Mouse (Mus musculus) embryo, embryonic 10.5 days (tissue): ENCODE results near the gene Itga8.

Source experiments
- DNase-seq: peaks from one replicate; pipeline ENCODE4 v3.0.0-alpha.2; 2015; ENCODE audit warnings: low spot score

Itga8 gene

DNA sequence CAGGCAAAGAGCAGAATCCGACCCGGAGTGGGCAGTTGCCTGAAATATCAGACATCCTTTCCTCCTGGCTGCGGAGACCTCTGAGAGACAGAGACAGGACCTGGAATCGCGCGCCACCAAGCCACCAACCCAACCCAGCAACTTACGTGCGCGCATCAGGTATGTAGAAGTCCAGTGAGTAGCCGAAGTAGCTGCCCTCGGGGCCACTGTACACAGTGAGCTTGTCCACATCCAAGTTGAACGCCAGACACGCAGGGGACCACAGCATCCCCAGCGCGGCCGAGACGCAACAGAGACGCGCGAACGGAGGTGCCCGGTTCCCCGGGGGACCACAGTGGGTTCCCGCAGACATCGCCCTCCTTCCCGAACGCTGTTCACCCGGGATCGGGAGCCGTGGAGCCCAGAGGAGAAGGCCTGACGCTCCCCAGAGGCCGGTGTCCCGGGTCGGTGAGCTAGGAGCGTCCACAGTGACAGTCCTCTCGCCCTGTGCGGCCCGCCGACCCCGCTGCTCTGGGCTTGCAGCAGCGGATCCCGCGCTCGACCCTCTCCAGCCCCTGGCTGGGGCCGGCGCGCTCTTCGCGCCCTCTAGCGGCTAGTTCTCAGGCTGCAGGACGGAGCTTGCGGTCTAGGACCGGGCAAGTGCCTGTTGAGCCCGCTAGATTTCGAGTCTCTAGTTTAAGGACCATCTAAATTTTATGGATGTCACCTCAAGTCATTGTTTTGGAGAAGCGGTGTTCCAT lies at the start of gene Itga8:
Itga8 (minus strand) TSS at position 492 of the 740 bp plus-strand sequence.
- peak; percentile 91 for DNase-seq

DNA sequence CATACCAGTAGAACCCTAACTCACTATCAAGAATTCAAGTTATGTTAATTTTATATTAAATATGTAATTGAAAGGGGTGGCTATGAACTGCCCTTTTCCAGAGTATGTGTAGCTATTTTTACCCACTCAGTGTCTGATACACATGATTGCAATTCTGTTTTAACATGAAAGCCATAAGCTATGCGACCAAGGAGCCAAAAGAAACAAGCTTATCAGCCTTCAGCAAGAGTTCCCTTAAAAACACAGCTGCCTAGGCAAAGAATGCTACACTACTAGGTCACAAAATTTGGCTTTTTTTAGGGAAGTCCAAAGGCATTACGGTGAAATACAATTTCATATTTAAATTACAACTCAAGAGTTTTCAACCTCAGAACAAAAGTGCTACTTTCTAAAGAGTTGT lies 47.2 kb upstream of the Itga8 start:
- DNase-seq, result no peak

DNA sequence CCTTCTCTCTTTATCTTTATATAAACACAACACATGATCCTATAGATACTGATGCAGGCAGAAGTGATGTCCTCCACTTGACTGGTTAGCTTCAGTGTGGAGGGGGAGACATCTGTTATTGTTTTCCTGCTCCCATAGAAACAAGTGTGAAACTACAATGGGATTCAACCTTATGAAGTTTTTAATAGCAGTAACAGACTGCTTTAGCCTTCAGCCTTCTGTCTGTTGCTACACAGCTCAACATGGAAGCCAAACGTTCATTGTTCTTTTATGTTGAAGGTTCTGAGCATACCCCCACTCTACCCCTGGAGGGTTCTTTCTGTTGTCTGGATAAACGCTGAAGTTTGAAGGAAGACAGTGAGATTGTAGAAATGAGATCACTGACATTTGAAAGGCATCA lies 30.2 kb upstream of the Itga8 start:
- DNase-seq, result no peak

DNA sequence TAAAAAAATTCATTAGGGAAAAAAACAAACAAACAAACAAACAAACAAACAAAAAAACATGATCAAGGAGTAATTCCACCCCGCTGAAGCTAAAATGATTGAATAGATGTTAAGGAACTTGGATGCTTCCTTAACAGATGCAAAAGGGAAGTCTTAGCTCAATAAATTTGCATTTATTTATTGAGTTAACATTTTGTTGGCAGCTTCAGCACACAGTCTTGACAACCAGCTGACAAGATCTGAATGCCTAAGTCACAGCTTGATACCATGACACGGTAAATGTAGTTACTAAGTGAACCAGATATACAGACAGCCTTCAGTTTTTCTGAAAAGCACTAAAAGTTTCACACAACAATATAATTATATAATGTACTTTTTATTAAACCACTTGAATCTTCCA lies 27.9 kb upstream of the Itga8 start:
- no peak for DNase-seq

DNA sequence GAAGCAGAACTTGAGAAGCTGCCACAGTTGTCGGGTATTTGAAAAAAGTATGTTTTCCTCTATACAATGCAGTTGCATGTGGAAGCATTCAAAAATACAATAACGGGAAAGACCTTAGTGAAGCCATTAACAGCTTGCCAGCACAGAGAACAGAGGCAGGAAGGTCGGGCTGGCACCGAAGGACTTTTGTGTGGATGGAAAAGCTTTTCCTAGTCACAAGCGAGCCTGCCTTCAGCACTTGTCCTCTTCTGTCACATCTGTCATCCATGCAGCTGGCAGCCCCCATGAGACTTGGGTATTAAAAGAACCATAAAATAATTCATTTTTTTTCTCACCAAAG lies 27.3 kb upstream of the Itga8 start:
- peak; percentile 7 for DNase-seq

DNA sequence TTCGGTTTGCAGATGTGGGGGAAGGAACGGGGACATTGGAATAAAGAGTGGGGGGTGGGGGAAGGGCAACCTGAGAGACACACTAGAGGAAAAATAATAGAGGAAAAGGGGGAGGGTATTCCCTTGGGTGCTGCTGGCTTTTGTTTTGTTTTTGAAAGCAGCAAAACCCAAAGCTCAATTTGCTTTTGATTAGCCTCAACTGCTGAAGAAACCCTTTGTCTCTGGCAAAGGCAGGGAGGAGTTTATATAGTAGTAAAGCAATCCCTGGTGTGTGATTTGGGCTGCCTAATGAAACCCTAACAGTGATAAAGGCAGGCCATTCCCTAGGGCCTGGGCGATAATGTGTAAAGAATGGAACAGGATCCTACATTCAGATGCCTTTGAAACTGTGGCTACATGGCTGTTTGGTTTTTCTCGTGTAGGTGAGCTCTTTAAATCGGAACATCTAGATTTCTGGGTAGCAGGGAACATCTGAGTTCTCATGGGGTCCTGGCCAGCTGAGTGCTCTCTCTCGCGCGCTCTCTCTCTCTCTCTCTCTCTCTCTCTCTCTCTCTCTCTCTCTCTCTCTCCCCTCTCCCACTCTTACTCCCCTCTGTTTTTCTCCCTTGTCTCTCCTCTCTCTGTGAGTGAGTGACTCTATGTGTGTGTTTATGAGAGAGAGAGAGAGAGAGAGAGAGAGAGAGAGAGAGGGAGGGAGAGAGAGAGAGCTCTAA lies 26.8 kb upstream of the Itga8 start:
- DNase-seq, result peak; percentile 64

DNA sequence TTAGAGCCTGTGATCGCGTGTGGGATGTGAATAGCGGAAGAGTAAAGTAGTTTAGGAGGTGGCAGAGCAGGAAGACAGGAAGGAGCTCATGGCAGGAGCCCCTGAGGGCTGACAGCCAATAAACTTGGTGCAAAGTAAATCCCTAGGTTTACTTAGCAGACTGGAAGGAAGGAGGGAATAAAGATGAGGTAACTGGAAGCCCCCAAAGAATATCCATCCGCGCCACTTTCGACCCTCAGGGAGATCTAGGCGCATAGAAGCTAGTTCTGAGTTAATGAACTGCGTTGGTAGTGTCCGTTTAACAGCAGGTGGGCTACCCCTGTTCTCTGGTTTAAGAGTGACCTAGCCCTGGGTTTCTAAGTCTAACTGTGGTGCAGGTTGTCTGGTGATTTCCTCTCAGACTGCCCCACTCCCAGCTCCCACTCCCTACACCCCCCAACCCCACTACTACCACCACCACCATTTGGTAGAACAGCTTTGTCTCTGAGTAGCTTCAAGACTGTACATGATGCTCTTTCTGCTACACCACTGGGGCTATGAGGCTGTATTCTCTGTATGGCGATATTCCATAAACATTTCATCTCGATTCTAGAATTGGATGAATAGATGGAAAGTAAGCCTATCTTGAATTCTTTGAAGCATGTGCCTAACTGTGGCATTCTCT lies 26.1 kb upstream of the Itga8 start:
- peak; percentile 50 for DNase-seq

DNA sequence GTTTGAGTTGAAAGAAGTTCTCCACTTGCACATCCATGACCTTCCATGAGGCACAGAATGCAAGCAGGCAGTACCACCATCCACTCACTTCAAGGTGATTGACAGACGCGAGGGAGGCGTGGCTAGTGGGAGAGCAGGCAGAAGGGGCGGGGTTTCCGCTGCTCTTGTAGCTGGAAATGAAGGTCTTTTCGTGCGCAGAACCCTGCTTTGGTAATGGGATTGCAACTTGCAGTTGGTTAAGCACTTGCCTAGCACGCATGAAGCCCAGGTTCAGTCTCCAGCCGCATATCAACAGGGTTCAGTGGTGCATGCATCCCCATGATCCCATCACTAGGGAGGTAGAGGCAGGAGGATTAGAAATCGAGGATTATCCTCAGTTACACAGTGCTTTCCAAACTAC lies 25.5 kb upstream of the Itga8 start:
- peak; percentile 85 for DNase-seq

DNA sequence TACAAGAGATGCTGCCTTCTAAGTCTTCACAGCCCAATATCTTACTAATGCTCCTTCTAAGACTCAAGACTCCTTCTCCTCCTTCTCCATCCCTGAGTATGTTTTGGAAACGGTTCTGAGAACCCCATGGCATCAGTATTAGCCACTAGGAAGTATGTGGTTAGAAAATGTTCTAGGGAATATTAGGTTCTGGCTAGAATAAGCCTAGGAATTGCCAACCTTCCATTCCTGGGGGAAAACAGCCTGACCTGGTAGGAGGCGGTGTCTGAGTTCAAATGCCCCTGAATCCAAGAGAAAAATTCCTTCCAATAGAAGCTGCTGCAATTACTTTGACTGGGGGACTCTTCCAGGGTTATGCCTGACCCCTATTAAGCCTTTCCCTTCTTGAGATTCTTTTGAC lies 24.1 kb upstream of the Itga8 start:
- DNase-seq, result no peak

DNA sequence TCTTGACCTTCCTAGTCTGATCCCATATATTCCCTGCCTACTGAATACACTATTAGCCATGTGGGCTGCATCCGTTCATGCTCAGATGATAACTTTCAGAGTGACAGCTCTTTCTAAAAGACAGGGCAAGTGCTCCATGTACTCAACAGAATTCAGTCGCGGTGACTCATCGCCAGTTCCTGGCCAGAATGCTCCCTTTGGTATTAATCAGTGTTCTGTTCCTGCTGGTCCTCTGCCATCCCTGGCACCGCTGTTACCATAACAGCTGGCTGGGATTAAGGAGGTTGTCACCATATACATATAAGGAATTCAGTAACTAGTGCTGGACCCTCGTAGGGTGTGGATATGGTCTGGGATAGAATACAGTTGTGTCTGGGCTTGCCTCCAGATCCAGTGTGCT lies 23.7 kb upstream of the Itga8 start:
- DNase-seq, result no peak

DNA sequence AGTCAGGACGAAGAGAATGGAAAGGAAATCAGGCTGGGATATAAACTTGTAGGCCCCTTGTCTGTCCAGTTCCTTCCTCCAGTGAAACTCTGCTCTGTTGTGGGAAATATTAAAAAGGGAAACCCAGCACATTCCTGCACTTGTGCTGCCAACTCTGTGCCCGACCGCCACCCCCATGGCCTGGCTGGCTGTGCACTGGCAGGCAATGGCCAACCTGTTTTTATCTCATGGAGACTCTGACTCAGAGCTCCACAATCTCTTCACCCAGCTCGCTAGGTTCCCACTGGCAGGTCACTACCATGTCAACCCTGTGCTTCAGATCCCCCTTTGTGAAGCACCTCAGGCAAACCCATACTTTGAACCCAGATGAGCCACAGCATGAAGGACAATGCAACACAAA lies 19.2 kb upstream of the Itga8 start:
- no peak for DNase-seq

DNA sequence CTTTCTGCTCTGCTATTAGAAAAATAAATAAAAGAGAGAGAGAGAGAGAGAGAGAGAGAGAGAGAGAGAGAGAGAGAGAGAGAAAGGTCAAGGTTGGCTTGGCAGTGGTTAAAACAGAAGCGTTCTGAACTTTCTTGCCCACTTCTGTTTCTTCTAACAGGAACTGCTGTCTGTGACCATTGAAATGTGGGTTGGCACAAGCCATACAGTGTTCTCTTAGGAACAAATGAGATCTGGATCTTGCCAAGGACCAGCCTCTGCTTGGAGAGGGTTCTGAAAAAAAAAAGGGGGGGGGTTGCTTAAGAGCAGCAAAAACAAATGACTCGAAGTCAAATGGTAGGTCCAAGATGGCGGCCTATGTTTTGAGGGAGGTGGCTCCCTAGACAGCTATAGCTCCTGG lies 17.0 kb upstream of the Itga8 start:
- no peak for DNase-seq

DNA sequence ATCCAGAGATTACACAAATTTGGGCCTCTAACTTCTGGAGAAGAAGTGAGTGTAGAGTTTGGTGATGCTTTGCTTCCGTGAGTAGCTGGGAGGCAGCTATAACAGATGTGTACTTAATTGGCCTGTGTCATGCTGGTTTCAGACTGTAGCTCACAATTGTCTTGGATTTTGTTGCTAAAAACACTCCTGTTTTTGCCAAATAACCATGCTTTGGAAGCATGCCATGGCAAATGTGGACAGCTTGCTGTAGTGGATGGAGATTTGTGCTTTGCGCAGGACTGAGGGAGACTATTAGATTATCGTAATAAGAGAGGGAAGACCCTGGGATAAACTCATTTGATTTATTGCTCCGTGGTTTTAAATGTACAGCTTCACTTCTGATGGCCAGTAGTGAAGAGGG lies 16.3 kb upstream of the Itga8 start:
- DNase-seq, result no peak

DNA sequence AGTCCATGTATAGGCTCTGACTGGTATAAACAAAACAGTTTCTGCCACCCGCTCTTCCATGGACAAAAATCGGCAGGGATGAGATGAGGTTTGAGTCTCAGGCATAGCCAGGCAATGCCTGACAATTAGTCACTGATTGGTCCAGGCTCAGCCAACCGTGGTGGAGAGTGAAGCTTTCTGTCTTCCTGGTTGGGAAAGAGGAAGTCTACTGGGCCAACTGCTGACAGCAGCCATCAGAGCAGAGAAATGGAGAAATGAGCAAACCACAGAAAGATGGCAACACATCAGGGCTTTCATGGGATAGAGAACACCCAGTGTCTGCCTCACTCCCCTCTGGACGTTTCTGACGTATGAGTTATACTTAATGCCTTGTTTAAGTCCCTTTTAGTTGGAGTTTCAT lies 15.6 kb upstream of the Itga8 start:
- no peak for DNase-seq

DNA sequence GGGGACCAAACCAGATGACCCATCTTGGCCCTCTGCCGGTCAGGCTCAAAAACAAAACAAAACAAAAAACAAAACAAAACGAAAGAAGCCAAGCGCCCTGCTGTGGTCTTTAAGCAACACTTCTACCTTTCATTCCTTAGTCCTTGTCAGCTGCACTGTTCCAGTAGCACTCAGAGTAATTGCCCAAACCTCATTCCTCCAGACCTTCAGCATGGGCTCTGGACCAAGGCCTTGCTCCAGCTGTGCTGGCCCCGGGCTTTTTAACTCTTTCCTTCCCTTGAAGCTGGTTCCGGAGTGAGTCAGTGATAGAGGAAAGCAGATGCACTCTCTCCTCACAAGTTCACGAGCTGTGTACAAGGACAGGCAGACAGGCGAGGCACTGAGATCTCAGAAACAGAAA lies 14.6 kb upstream of the Itga8 start:
- no peak for DNase-seq

DNA sequence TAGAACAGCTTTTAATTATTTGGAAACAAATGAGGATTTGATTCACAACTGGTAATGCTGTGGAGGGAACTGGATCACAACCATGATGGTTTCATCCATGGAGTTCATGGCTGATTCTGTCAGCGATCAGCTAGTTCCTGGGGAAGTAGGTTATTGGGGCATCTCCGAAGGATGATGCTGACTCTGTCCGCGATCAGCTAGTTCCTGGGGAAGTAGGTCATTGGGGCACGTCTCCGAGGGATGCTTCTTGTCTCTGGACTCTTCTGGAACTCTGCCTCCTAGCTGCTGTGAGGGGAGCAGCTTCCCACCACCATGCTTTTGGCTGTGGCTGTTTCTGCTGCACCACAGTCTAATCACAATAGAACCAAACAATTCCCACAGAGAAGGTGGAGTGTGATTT lies 12.3 kb upstream of the Itga8 start:
- no peak for DNase-seq

DNA sequence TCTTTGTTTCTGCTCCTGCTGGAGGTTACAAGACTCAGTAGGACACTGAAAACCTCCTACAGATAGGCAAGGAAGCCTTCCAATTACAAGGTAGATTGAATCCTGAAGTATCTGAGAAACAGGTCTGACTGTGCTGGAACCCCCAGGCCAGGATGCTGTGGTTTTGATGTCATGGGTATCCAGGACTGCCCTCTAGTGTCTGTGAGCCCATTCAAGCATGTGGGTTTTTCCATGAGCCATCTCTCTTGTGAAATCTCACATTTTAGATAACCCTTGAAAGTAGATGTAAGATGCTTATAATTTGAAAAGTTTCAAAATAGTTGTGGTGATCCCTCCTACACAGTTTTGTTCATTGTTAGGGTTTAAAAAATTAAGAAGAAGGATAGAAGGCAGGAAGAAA lies 6.7 kb upstream of the Itga8 start:
- DNase-seq, result peak; percentile 33

DNA sequence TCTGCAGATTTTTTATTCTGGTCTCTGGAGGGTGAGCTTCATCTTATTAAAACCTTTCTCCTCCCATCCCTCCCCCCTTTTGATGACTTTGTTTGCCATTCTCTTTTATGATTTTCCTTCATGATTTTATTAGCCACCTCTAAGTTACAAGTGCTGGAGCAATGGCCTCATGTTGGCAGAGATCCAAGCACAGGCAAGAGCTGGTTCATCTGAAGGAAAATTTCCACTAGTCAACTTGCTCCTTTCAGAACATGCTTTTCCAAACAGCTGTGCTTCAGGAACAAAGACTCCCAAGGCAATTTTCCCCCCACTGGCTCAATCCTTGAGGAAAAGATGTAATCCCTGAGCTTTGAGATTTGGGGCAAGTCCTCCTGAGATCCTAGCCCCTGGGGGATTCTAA lies 5.6 kb upstream of the Itga8 start:
- no peak for DNase-seq

DNA sequence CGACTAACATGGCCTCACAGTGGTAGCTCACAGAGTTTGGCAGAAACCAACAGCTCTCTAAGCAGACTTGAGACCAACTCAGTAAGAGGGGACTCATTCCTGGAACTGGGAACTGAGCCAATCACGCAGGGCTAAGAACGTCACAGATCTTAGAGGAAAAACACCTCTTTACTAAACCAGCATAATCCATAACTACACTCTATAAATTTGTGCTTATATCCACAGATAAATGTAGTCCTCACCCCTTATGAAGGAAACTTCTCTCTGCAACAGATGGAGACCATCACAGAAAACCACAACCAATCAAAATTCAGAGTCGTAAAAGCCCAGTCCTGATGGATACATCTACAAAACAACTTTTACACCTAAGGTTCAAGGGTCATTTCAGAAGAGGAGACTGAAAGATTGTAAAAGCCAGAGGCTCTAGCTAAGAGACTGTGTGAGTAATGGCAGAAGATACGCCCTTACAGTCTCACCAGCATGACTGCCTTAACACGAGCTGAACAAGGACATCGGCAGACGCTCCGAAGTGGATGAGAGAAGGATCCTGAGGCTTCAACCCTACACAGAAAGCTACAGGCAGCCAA lies 3.4 kb upstream of the Itga8 start:
- no peak for DNase-seq

DNA sequence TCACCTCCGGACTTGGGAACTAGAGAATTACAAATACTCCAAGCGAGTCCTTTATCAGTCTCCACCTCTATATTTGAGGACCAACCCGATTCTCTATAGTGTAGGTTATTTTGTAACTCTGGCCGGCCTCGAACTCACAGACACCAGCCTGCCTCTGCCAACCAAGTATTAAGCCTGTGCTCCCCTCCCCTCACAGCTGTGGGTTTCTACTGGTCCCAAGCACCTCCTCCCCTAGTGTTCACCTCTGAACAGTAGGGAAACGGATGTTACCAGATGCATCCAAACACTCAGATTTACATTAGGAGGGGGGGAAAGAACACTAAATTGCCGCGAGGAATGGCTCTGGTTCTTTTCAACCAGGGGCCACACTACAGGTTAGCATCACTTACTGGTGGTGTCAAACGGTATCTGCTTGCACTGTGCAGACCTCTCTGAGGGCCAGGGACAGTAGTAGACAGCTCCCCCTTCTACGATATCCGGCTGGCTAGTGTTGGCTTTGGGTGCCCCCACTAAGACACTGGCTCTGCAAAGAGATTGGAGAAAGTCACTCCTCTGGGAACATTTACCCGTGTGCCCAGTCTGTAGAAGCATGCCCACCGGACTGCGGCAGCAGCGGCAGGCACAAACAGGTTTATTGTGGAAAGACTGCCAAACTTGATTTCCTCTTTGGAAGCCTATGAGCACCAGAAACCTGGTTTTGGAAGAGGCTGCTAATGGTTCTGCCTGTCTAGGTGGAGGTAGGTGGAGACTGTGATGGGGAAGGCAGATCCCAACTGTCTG lies 1.1 kb downstream of the Itga8 start:
- peak; percentile 27 for DNase-seq

DNA sequence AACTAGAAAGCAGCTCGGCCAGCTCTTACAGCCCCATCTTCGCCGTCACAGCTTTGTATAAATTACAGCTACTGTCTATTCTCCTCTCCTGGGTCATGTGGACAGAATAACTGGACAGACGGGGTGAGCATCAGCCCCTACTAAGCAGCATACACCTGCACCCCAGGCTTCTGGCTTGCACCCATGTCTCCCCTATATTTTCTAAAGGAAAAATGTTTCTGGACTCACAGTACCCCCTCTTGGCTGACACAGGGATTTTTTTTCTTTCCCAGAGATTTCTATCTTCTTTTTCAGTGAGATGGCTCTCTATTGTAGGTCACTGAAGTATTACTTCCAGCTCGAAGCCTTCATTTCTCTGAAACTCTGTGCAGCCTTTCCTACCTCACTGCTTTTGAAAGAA lies 4.4 kb downstream of the Itga8 start:
- DNase-seq, result no peak

DNA sequence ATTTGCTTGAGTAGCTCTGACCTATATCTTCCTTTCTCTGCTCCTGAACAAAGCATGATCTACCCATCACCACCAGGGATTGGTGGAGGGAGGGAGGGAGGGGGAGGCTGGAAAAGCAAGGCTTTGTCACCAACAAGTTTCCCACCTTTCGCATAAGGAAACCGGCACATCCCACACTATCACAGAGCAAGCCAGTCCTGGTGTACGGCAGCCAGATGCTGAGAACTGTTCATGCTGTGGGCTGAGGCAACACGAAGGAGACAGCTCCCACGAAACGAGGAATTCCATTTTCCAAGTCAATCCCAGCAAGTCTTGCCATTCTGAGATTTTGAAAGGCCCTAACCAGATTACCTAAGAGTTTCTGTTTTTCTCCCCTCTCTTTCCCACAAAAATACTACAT lies 6.6 kb downstream of the Itga8 start:
- DNase-seq, result no peak
